Mouse (Mus musculus) forebrain, embryonic 13.5 days (tissue): Measurements from ENCODE around the gene Actl6a. TPM values are rescaled to one million over a fixed set of nuclear protein-coding genes. Genes with fewer than 3 reads are reported as not detected.

Source experiments
- ATAC-seq: fragments of 200-750 bp; cut with Nextera tagmentation; 2 replicates; pipeline ENCODE4 v1.8.0; 2017
- H3K27ac ChIP-seq: fragments of 300-500 bp; sonication (generic); 2 replicates; pipeline ENCODE4 v1.5.1; 2015; ENCODE audit warnings: inconsistent platforms, mild to moderate bottlenecking, moderate library complexity
- H3K27me3 ChIP-seq: fragments of 300-500 bp; sonication (generic); 2 replicates; pipeline ENCODE4 v1.6.1; 2015; ENCODE audit warnings: mild to moderate bottlenecking, inconsistent platforms
- H3K36me3 ChIP-seq: fragments of 300-500 bp; sonication (generic); 2 replicates; pipeline ENCODE4 v1.6.1; 2015; ENCODE audit warnings: mild to moderate bottlenecking, inconsistent platforms; ENCODE audit not compliant: poor library complexity, severe bottlenecking
- H3K4me1 ChIP-seq: fragments of 300-500 bp; sonication (generic); 2 replicates; pipeline ENCODE4 v1.6.1; 2015; ENCODE audit warnings: inconsistent platforms
- H3K4me2 ChIP-seq: fragments of 300-500 bp; sonication (generic); 2 replicates; pipeline ENCODE4 v1.6.1; 2015; ENCODE audit warnings: inconsistent platforms, mild to moderate bottlenecking, moderate library complexity
- H3K4me3 ChIP-seq: fragments of 300-500 bp; sonication (generic); 2 replicates; pipeline ENCODE4 v1.5.1; 2015; ENCODE audit warnings: mild to moderate bottlenecking, inconsistent platforms
- H3K9ac ChIP-seq: fragments of 300-500 bp; sonication (generic); 2 replicates; pipeline ENCODE4 v1.6.1; 2015; ENCODE audit warnings: mild to moderate bottlenecking, inconsistent platforms
- H3K9me3 ChIP-seq: fragments of 300-500 bp; sonication (generic); replicated peaks from 2 replicates; pipeline ENCODE4 v1.6.1; 2016; ENCODE audit warnings: inconsistent platforms
- WGBS: fragments of 180-500 bp; shearing (Covaris S2); methylation state at CpG from one replicate; pipeline ENCODE4 v1.1.7; 2015; 5-methylcytosine and 5-hydroxymethylcytosine counted together
- polyA plus RNA-seq: library from polyadenylated mRNA; unstranded; fragments of >200 nt; fragmentation: Nextera tagmentation; extraction: Ambion mirVana; gene quantifications from 2 replicates; pipeline ENCODE4 v1.2.1, GENCODE M21; 2015

Gene Actl6a
- polyA plus RNA-seq, 1 experiment from 2014 or later: 206 TPM

GRCm38 (mm10) chr3:32763902-32764301 is 57.8 kb downstream of the Actl6a start:
- H3K36me3 ChIP-seq: no peaks in the 10 kb centered on the region
- no peak overlapping the region for H3K9ac ChIP-seq
- H3K27me3 ChIP-seq: no peaks in the 10 kb centered on the region
- H3K27ac ChIP-seq: no peak overlapping the region
- H3K9me3 ChIP-seq: no peaks in the 10 kb centered on the region
- no peak overlapping the region for H3K4me2 ChIP-seq
- ATAC-seq: no peak
- H3K4me1 ChIP-seq: no peaks in the 10 kb centered on the region
- WGBS: 55% methylated on average over 7 of the region's 7 CpGs
- no peak overlapping the region for H3K4me3 ChIP-seq

GRCm38 (mm10) chr3:32770781-32771180 is 64.7 kb downstream of the Actl6a start:
- H3K27me3 ChIP-seq: no peaks in the 10 kb centered on the region
- no peak overlapping the region for H3K27ac ChIP-seq
- 83% methylated on average over 2 of the region's 2 CpGs for WGBS
- no peak overlapping the region for H3K4me2 ChIP-seq
- H3K36me3 ChIP-seq: no peaks in the 10 kb centered on the region
- no peaks in the 10 kb centered on the region for H3K4me1 ChIP-seq
- no peaks in the 10 kb centered on the region for H3K9me3 ChIP-seq
- no peak overlapping the region for H3K9ac ChIP-seq
- no peak for ATAC-seq
- H3K4me3 ChIP-seq: no peak overlapping the region

Other genes with a start within 250 kb of the Actl6a start
- gene Kcnmb3, start 214.1 kb upstream of the Actl6a start, polyA plus RNA-seq: 0.14 and 0.18 TPM in 2 replicates
- 41.0 and 41.1 TPM in 2 replicates for gene Zfp639, start 196.0 kb upstream of the Actl6a start, polyA plus RNA-seq
- 32.0 and 39.4 TPM in 2 replicates for gene Mfn1, start 176.8 kb upstream of the Actl6a start, polyA plus RNA-seq
- 46.7 and 48.0 TPM in 2 replicates for gene Gnb4, start 89.7 kb upstream of the Actl6a start, polyA plus RNA-seq
- gene Ndufb5, start 30.7 kb downstream of the Actl6a start, polyA plus RNA-seq: 330 and 338 TPM in 2 replicates
- 37.3 and 39.0 TPM in 2 replicates for gene Mrpl47, start 31.3 kb downstream of the Actl6a start, polyA plus RNA-seq
- gene Usp13, start 111.2 kb downstream of the Actl6a start, polyA plus RNA-seq: 7.1 and 8.6 TPM in 2 replicates